Mouse (Mus musculus) heart, embryonic 10.5 days (tissue): ENCODE measurements around the gene Nup85. TPM values are rescaled to one million over a fixed set of nuclear protein-coding genes. Genes with fewer than 3 reads are reported as not detected.

Source experiments
- DNase-seq: peaks from one replicate; pipeline ENCODE4 v3.0.0-alpha.2; 2017; ENCODE audit warnings: low spot score
- H3K27ac ChIP-seq: fragments of 300-500 bp; sonication (generic); 2 replicates; pipeline ENCODE4 v1.5.1; 2016; ENCODE audit warnings: mild to moderate bottlenecking
- H3K27me3 ChIP-seq: fragments of 300-500 bp; sonication (generic); 2 replicates; pipeline ENCODE4 v1.6.1; 2016; ENCODE audit warnings: mild to moderate bottlenecking; ENCODE audit not compliant: poor library complexity, insufficient read depth, severe bottlenecking
- H3K36me3 ChIP-seq: fragments of 300-500 bp; sonication (generic); 2 replicates; pipeline ENCODE4 v1.6.1; 2016; ENCODE audit warnings: mild to moderate bottlenecking, moderate library complexity
- H3K4me1 ChIP-seq: fragments of 300-500 bp; sonication (generic); 2 replicates; pipeline ENCODE4 v1.6.1; 2016; ENCODE audit warnings: mild to moderate bottlenecking
- H3K4me3 ChIP-seq: fragments of 300-500 bp; sonication (generic); 2 replicates; pipeline ENCODE4 v1.5.1; 2016; ENCODE audit warnings: mild to moderate bottlenecking, moderate library complexity
- H3K9me3 ChIP-seq: fragments of 300-500 bp; sonication (generic); 2 replicates; pipeline ENCODE4 v1.6.1; 2016; ENCODE audit warnings: mild to moderate bottlenecking, moderate library complexity
- WGBS: fragments of 180-500 bp; shearing (Covaris S2); methylation state at CpG from one replicate; pipeline ENCODE4 v1.1.7; 2016; 5-methylcytosine and 5-hydroxymethylcytosine counted together
- polyA plus RNA-seq: library from polyadenylated mRNA; unstranded; fragments of >200 nt; fragmentation: Nextera tagmentation; extraction: Ambion mirVana; gene quantifications from 2 replicates; pipeline ENCODE4 v1.2.1, GENCODE M21; 2016

Gene Nup85
- polyA plus RNA-seq, 1 experiment from 2014 or later = 208 TPM

DNA sequence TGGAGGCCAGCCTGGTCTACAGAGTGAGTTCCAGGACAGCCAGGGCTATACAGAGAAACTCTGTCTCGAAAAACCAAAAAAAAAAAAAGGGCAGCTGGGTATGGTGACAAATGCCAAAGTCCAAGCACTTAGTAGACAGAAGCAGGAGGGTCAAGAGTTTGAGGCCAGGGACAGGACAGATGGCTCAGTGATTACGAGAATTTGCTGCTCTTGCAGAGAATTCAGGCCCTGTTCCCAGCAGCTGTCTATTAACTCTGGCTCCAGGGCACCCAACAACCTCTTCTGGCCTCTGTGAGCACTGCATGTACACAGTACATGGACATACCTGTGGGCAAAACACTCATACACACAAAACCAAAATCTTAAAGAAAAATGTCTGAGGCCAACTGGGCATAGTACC is 53.8 kb downstream of the Nup85 start:
- Histone ChIP-seq H3K4me1 (peaks cover 30% of the 10 kb centered on the region), H3K27ac (no peak overlapping the region), H3K27me3 (no peaks in the 10 kb centered on the region), H3K4me3 (no peak overlapping the region), H3K9me3 (no peaks in the 10 kb centered on the region), H3K36me3 (peaks cover 79% of the 10 kb centered on the region)
- WGBS = 90% methylated on average over 2 of the region's 2 CpGs
- DNase-seq = no peak

GRCm38 (mm10) chr11:115618732-115619516 is 54.7 kb downstream of the Nup85 start:
- H3K27me3 ChIP-seq = no peaks in the 10 kb centered on the region
- no peak for DNase-seq
- H3K27ac ChIP-seq = no peak overlapping the region
- H3K4me3 ChIP-seq = no peak overlapping the region
- H3K9me3 ChIP-seq = no peaks in the 10 kb centered on the region
- peaks cover 88% of the 10 kb centered on the region for H3K36me3 ChIP-seq
- H3K4me1 ChIP-seq = peaks cover 22% of the 10 kb centered on the region
- WGBS = 87% methylated on average over 16 of the region's 16 CpGs

DNA sequence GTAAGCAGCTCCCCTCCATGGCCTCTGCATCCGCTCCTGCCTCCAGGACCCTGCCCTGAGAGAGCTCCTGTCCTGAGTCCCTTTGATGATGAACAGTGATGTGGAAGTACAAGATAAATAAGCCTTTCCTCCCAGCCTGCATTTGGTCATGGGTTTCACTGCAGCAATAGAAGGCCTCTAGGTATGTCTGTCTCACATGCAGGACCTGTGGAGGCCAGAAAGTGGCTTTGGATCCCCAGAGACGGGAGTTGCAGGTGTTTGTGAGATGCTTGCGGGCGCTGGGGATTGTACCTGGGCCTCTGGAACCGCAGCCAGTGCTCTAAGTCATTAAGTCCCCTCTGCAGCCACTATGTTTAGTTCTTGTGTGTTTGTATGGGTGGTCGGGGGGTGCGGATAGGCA is 55.7 kb downstream of the Nup85 start:
- Histone ChIP-seq H3K36me3 (peaks cover 83% of the 10 kb centered on the region), H3K27ac (no peak overlapping the region), H3K27me3 (no peaks in the 10 kb centered on the region), H3K9me3 (no peaks in the 10 kb centered on the region), H3K4me1 (peaks cover 15% of the 10 kb centered on the region), H3K4me3 (no peak overlapping the region)
- no peak for DNase-seq
- WGBS = 97% methylated on average over 7 of the region's 7 CpGs

DNA sequence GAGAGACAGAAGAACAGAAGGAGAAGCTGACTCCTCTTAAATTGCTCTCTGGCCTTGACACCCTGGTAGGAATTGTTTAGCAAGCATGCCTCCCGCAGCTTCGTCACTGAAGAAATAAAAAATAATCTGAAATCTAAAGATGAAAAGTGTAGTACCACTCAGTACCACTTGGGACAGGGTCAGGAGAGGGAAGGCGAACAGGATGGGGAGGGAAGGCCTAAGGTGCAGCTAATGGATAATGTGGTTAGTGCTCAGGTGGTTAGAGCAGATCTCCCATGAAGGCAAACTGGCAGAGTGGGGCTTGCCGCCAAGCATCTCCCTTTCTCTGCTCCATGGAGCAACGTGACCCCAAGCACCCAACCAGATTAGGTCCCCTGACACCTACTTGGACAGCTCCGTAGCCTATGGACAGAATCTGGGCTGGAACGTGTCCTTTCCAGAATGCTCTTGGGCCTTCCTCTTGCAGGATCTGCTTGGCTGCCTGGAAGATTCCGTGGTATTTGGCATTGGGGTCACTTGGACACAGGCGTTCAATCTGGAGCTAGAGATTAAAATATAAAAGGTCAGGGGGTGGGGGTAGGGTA is 59.3 kb downstream of the Nup85 start:
- Histone ChIP-seq H3K4me3 (no peak overlapping the region), H3K27me3 (no peaks in the 10 kb centered on the region), H3K9me3 (no peaks in the 10 kb centered on the region), H3K36me3 (peaks cover 56% of the 10 kb centered on the region), H3K4me1 (no peaks in the 10 kb centered on the region; the same call in 1 of the 2 replicates), H3K27ac (no peak overlapping the region)
- WGBS = 77% methylated on average over 9 of the region's 9 CpGs
- no peak for DNase-seq

DNA sequence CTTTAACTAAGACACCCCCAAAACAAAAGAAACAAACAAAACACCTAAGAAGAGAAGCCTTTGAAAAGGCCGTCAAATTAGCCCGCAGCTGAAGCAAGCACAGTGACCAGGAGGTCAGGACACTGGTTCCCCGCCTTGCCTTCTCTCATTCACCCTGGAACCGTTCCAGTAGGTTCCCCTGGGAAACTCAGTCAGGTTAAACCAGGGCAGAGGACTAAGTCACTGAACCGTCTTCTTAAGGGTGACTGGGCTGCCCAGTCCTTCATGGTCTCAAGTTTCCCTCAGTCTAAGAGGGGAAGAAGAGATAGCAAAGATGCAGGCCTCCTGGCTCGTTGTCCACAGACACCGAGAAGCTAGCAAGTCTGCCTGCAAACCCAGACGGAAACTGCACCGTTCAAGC is 61.6 kb downstream of the Nup85 start:
- no peaks in the 10 kb centered on the region for H3K9me3 ChIP-seq
- no peaks in the 10 kb centered on the region; the same call in 1 of the 2 replicates for H3K4me1 ChIP-seq
- WGBS = 78% methylated on average over 9 of the region's 9 CpGs
- H3K4me3 ChIP-seq = no peak overlapping the region
- H3K36me3 ChIP-seq = peaks cover 33% of the 10 kb centered on the region
- no peaks in the 10 kb centered on the region for H3K27me3 ChIP-seq
- DNase-seq = no peak
- H3K27ac ChIP-seq = no peak overlapping the region

GRCm38 (mm10) chr11:115626824-115627616 is 62.8 kb downstream of the Nup85 start:
- H3K27ac ChIP-seq = peak overlapping the region; percentile 81
- peak overlapping the region; percentile 75 for H3K4me3 ChIP-seq
- WGBS = 50% methylated on average over 11 of the region's 11 CpGs
- no peaks in the 10 kb centered on the region for H3K27me3 ChIP-seq
- H3K9me3 ChIP-seq = no peaks in the 10 kb centered on the region
- no peak for DNase-seq
- H3K36me3 ChIP-seq = peaks cover 23% of the 10 kb centered on the region
- no peaks in the 10 kb centered on the region; the same call in 1 of the 2 replicates for H3K4me1 ChIP-seq

DNA sequence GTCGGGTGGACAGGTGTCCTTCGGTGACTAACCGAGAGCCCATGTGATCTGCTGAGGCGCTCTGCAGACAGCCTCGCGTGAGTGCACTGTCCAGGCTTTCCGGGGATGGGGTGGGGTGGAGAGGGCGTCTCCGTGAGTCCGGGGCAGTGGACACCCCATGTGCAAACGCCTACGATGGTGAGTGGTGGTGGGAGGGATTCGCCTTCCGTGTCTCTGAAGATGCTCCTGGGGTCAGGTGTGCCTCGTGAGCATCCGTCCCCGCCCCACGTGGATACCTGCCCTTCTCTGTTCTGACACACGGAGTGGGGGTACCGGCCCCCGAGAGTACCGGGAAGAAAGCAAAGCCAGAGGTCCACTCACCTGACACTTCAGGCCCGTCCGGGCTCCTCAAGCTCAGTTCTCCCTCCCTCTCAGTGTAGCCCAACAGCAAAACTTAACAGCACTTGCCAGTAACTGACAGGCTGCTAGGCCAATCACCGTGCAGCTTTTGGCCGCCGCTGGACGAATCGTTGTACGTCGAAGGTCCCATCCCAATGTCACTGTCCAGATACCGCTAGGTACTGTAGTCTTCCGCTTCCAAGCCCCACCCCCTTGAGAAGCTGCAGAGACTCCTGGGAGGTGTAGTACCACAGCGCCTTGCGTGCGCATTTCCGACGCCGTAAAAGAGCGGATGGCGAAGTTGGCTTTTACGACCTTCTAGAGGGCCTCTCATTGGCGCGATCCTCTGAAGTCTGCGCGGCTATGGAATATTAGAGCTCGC is 63.7 kb downstream of the Nup85 start, which contains the start of gene Slc25a19:
Gene Slc25a19, minus strand, starts transcription at position 591 of the 760 bp plus-strand sequence.
- Histone ChIP-seq H3K9me3 (no peaks in the 10 kb centered on the region), H3K4me3 (peak within 1 kb of the TSS; percentile 75), H3K27me3 (no peaks in the 10 kb centered on the region), H3K36me3 (peaks cover 14% of the 10 kb centered on the region), H3K4me1 (no peaks in the 10 kb centered on the region; the same call in 1 of the 2 replicates), H3K27ac (peak within 1 kb of the TSS; percentile 81)
- DNase-seq = peak; percentile 100
- under 1% methylated on average over 47 of the region's 47 CpGs for WGBS

- 54% methylated on average over 13 of the region's 13 CpGs for WGBS
- H3K4me1 ChIP-seq = no peaks in the 10 kb centered on the region; the same call in 1 of the 2 replicates
- H3K4me3 ChIP-seq = peak overlapping the region; percentile 75
- DNase-seq = no peak
- H3K27ac ChIP-seq = peak overlapping the region; percentile 81
- no peaks in the 10 kb centered on the region for H3K27me3 ChIP-seq
- peaks cover 7% of the 10 kb centered on the region for H3K36me3 ChIP-seq
- no peaks in the 10 kb centered on the region for H3K9me3 ChIP-seq
Measured at GRCm38 (mm10) chr11:115628465-115629101, 64.3 kb downstream of the Nup85 start.

DNA sequence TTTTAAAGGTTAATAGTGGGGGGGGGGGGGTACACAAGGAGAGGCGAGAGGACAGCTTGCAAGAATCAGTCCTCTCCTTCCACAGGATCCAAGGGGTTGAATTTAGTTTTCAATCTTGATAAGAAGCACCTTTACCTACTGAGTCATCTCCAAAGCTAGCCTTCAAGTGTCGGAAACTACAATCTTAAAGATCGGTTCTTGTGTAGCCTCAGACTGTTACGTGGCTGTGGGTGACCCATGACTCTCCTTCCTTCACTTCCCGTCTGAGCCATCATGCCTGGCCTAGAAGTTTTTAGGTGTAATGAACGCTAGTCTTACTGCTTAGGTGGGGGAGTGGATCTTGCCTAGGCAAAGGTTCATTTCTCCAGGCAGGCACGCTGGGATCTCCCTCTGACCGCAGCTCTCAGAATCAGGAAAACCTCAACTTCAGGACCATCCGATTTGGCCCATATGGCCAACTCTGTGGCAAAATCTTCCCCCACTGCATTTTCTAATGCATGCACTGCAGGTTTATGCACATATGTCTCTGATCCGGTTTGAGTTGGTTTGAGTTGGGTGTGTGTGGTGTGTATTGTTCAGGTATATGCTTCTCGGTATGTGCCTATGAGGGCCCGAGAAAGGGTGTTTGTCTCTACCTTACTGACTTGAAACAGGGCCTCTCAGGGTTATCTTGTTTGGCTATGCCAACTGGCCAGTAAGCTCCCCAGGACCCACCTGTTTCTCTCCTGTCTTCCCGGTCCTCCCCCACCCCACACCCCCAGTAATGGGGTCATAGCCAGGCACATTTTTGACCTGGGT is 65.7 kb downstream of the Nup85 start:
- no peaks in the 10 kb centered on the region for H3K27me3 ChIP-seq
- DNase-seq = no peak
- H3K9me3 ChIP-seq = no peaks in the 10 kb centered on the region
- H3K4me3 ChIP-seq = no peak overlapping the region
- WGBS = 85% methylated on average over 13 of the region's 13 CpGs
- no peak overlapping the region for H3K27ac ChIP-seq
- H3K36me3 ChIP-seq = peaks cover 2% of the 10 kb centered on the region; the same call in 1 of the 2 replicates
- H3K4me1 ChIP-seq = no peaks in the 10 kb centered on the region; the same call in 1 of the 2 replicates

GRCm38 (mm10) chr11:115630532-115631504 is 66.6 kb downstream of the Nup85 start:
- peak overlapping the region; percentile 47; the same call in 1 of the 2 replicates for H3K27ac ChIP-seq
- no peaks in the 10 kb centered on the region; the same call in 1 of the 2 replicates for H3K4me1 ChIP-seq
- WGBS = 51% methylated on average over 16 of the region's 16 CpGs
- no peaks in the 10 kb centered on the region for H3K27me3 ChIP-seq
- H3K36me3 ChIP-seq = no peaks in the 10 kb centered on the region
- 0 out of 2 replicates have a peak overlapping the region, but pooled peaks have one; percentile 8 for H3K4me3 ChIP-seq
- no peaks in the 10 kb centered on the region for H3K9me3 ChIP-seq
- no peak for DNase-seq
